Mouse (Mus musculus): ENCODE measurements around the gene Fam189a1. TPM values are rescaled to one million over a fixed set of nuclear protein-coding genes. Genes with fewer than 3 reads are reported as not detected.
A peak's percentile ranks its signal among the peaks of the same experiment; 100 is the strongest.

Gene Fam189a1
- polyA plus RNA-seq, 1 experiment from 2014 or later = 0.65 TPM

GRCm38 (mm10) chr7:64880415-64880814 is 276.0 kb downstream of the Fam189a1 start:
- 85% methylated on average over 5 of the region's 5 CpGs for WGBS
- no peak overlapping the region for H3K9ac ChIP-seq (ENCODE audit: low read depth, low read length)
- no peaks in the 10 kb centered on the region for H3K27me3 ChIP-seq (ENCODE audit: control insufficient read depth, insufficient read depth, low read length)
- H3K4me1 ChIP-seq (ENCODE audit: control insufficient read depth, insufficient read depth, low read length) = no peaks in the 10 kb centered on the region
- no peak overlapping the region for H3K4me2 ChIP-seq (replicated peaks; ENCODE audit: low read depth, low read length)
- H3K9me3 ChIP-seq (ENCODE audit: control insufficient read depth, low read length) = no peaks in the 10 kb centered on the region
- no peaks in the 10 kb centered on the region for H3K36me3 ChIP-seq (ENCODE audit: control insufficient read depth, insufficient read depth, low read length)
- ATAC-seq (ENCODE audit: low FRiP score, low TSS enrichment) = no peak
- no peak overlapping the region for H3K27ac ChIP-seq (ENCODE audit: low read depth, low read length)
- no peak overlapping the region for H3K4me3 ChIP-seq (ENCODE audit: low read length)

- 81% methylated on average over 4 of the region's 4 CpGs for WGBS
- no peaks in the 10 kb centered on the region for H3K9me3 ChIP-seq (ENCODE audit: control insufficient read depth, low read length)
- ATAC-seq (ENCODE audit: low FRiP score, low TSS enrichment) = no peak
Observed at GRCm38 (mm10) chr7:64874941-64875340, 281.4 kb downstream of the Fam189a1 start.

GRCm38 (mm10) chr7:64873266-64873665 is 283.1 kb downstream of the Fam189a1 start:
- H3K4me2 ChIP-seq (replicated peaks; ENCODE audit: low read depth, low read length) = peak overlapping the region; percentile 41
- 41% methylated on average over 11 of the region's 11 CpGs for WGBS
- peaks cover 10% of the 10 kb centered on the region for H3K4me1 ChIP-seq (ENCODE audit: control insufficient read depth, insufficient read depth, low read length)
- ATAC-seq (ENCODE audit: low FRiP score, low TSS enrichment) = no peak
- no peaks in the 10 kb centered on the region for H3K27me3 ChIP-seq (ENCODE audit: control insufficient read depth, insufficient read depth, low read length)
- H3K9ac ChIP-seq (ENCODE audit: low read depth, low read length) = peak overlapping the region; percentile 88; the same call in 1 of the 2 replicates
- no peak overlapping the region for H3K27ac ChIP-seq (ENCODE audit: low read depth, low read length)
- H3K9me3 ChIP-seq (ENCODE audit: control insufficient read depth, low read length) = no peaks in the 10 kb centered on the region
- peak overlapping the region; percentile 86 for H3K4me3 ChIP-seq (ENCODE audit: low read length)
- H3K36me3 ChIP-seq (ENCODE audit: control insufficient read depth, insufficient read depth, low read length) = no peaks in the 10 kb centered on the region

More at GRCm38 (mm10) chr7:64874941-64875340, 281.4 kb downstream of the Fam189a1 start:
- H3K27ac ChIP-seq (ENCODE audit: low read depth, low read length) = no peak overlapping the region
- H3K9ac ChIP-seq (ENCODE audit: low read depth, low read length) = no peak overlapping the region
- no peak overlapping the region for H3K4me2 ChIP-seq (replicated peaks; ENCODE audit: low read depth, low read length)
- no peaks in the 10 kb centered on the region for H3K36me3 ChIP-seq (ENCODE audit: control insufficient read depth, insufficient read depth, low read length)
- peaks cover 10% of the 10 kb centered on the region for H3K4me1 ChIP-seq (ENCODE audit: control insufficient read depth, insufficient read depth, low read length)
- no peak overlapping the region for H3K4me3 ChIP-seq (ENCODE audit: low read length)
- no peaks in the 10 kb centered on the region for H3K27me3 ChIP-seq (ENCODE audit: control insufficient read depth, insufficient read depth, low read length)

- Histone ChIP-seq H3K4me2 (replicated peaks; ENCODE audit: low read depth, low read length) (peak within 1 kb of the TSS; percentile 85), H3K27ac (ENCODE audit: low read depth, low read length) (peak within 1 kb of the TSS; percentile 84), H3K4me1 (ENCODE audit: control insufficient read depth, insufficient read depth, low read length) (peaks cover 10% of the 10 kb centered on the region), H3K9ac (ENCODE audit: low read depth, low read length) (peak within 1 kb of the TSS; percentile 88), H3K27me3 (ENCODE audit: control insufficient read depth, insufficient read depth, low read length) (no peaks in the 10 kb centered on the region), H3K9me3 (ENCODE audit: control insufficient read depth, low read length) (no peaks in the 10 kb centered on the region), H3K4me3 (ENCODE audit: low read length) (peak within 1 kb of the TSS; percentile 86), H3K36me3 (ENCODE audit: control insufficient read depth, insufficient read depth, low read length) (no peaks in the 10 kb centered on the region)
- WGBS = under 1% methylated on average over 54 of the region's 57 CpGs
- ATAC-seq (ENCODE audit: low FRiP score, low TSS enrichment) = peak; percentile 97
Observed at GRCm38 (mm10) chr7:64872743-64873241, 283.6 kb downstream of the Fam189a1 start, which contains the start of gene Nsmce3. TSS of gene Nsmce3 (minus strand) at chr7:64872997.

GRCm38 (mm10) chr7:64871987-64872742 is 284.2 kb downstream of the Fam189a1 start:
- peak; percentile 73 for ATAC-seq (ENCODE audit: low FRiP score, low TSS enrichment)
- 1% methylated on average over 33 of the region's 33 CpGs for WGBS
- Histone ChIP-seq H3K9me3 (ENCODE audit: control insufficient read depth, low read length) (no peaks in the 10 kb centered on the region), H3K4me2 (replicated peaks; ENCODE audit: low read depth, low read length) (peak overlapping the region; percentile 85), H3K27ac (ENCODE audit: low read depth, low read length) (peak overlapping the region; percentile 84), H3K9ac (ENCODE audit: low read depth, low read length) (peak overlapping the region; percentile 88), H3K4me1 (ENCODE audit: control insufficient read depth, insufficient read depth, low read length) (peaks cover 10% of the 10 kb centered on the region), H3K36me3 (ENCODE audit: control insufficient read depth, insufficient read depth, low read length) (no peaks in the 10 kb centered on the region), H3K4me3 (ENCODE audit: low read length) (peak overlapping the region; percentile 86), H3K27me3 (ENCODE audit: control insufficient read depth, insufficient read depth, low read length) (no peaks in the 10 kb centered on the region)

- no peaks in the 10 kb centered on the region for H3K36me3 ChIP-seq (ENCODE audit: control insufficient read depth, insufficient read depth, low read length)
- no peaks in the 10 kb centered on the region for H3K9me3 ChIP-seq (ENCODE audit: control insufficient read depth, low read length)
- no peak overlapping the region for H3K9ac ChIP-seq (ENCODE audit: low read depth, low read length)
- 61% methylated on average over 6 of the region's 6 CpGs for WGBS
- H3K27me3 ChIP-seq (ENCODE audit: control insufficient read depth, insufficient read depth, low read length) = no peaks in the 10 kb centered on the region
- H3K4me2 ChIP-seq (replicated peaks; ENCODE audit: low read depth, low read length) = no peak overlapping the region
- no peak for ATAC-seq (ENCODE audit: low FRiP score, low TSS enrichment)
- no peak overlapping the region for H3K27ac ChIP-seq (ENCODE audit: low read depth, low read length)
- peaks cover 10% of the 10 kb centered on the region for H3K4me1 ChIP-seq (ENCODE audit: control insufficient read depth, insufficient read depth, low read length)
- no peak overlapping the region for H3K4me3 ChIP-seq (ENCODE audit: low read length)
Observed at GRCm38 (mm10) chr7:64869549-64870065, 286.8 kb downstream of the Fam189a1 start.

GRCm38 (mm10) chr7:64863538-64863937 is 292.8 kb downstream of the Fam189a1 start:
- Histone ChIP-seq H3K4me2 (replicated peaks; ENCODE audit: low read depth, low read length) (no peak overlapping the region), H3K9me3 (ENCODE audit: control insufficient read depth, low read length) (no peaks in the 10 kb centered on the region), H3K27ac (ENCODE audit: low read depth, low read length) (no peak overlapping the region), H3K27me3 (ENCODE audit: control insufficient read depth, insufficient read depth, low read length) (no peaks in the 10 kb centered on the region), H3K4me1 (ENCODE audit: control insufficient read depth, insufficient read depth, low read length) (no peaks in the 10 kb centered on the region), H3K4me3 (ENCODE audit: low read length) (no peak overlapping the region), H3K9ac (ENCODE audit: low read depth, low read length) (no peak overlapping the region), H3K36me3 (ENCODE audit: control insufficient read depth, insufficient read depth, low read length) (no peaks in the 10 kb centered on the region)
- no peak for ATAC-seq (ENCODE audit: low FRiP score, low TSS enrichment)
- WGBS = 82% methylated on average over 3 of the region's 3 CpGs

GRCm38 (mm10) chr7:64862978-64863377 is 293.4 kb downstream of the Fam189a1 start:
- 89% methylated on average over 3 of the region's 3 CpGs for WGBS
- H3K4me1 ChIP-seq (ENCODE audit: control insufficient read depth, insufficient read depth, low read length) = no peaks in the 10 kb centered on the region

GRCm38 (mm10) chr7:64856526-64857082 is 299.8 kb downstream of the Fam189a1 start:
- Histone ChIP-seq H3K36me3 (ENCODE audit: control insufficient read depth, insufficient read depth, low read length) (no peaks in the 10 kb centered on the region), H3K27ac (ENCODE audit: low read depth, low read length) (no peak overlapping the region), H3K27me3 (ENCODE audit: control insufficient read depth, insufficient read depth, low read length) (no peaks in the 10 kb centered on the region), H3K4me3 (ENCODE audit: low read length) (no peak overlapping the region), H3K4me2 (replicated peaks; ENCODE audit: low read depth, low read length) (no peak overlapping the region), H3K9me3 (ENCODE audit: control insufficient read depth, low read length) (no peaks in the 10 kb centered on the region), H3K9ac (ENCODE audit: low read depth, low read length) (no peak overlapping the region), H3K4me1 (ENCODE audit: control insufficient read depth, insufficient read depth, low read length) (no peaks in the 10 kb centered on the region)
- WGBS = 79% methylated on average over 12 of the region's 12 CpGs
- no peak for ATAC-seq (ENCODE audit: low FRiP score, low TSS enrichment)

More at GRCm38 (mm10) chr7:64862978-64863377, 293.4 kb downstream of the Fam189a1 start:
- Histone ChIP-seq H3K9me3 (ENCODE audit: control insufficient read depth, low read length) (no peaks in the 10 kb centered on the region), H3K36me3 (ENCODE audit: control insufficient read depth, insufficient read depth, low read length) (no peaks in the 10 kb centered on the region), H3K4me3 (ENCODE audit: low read length) (no peak overlapping the region), H3K27me3 (ENCODE audit: control insufficient read depth, insufficient read depth, low read length) (no peaks in the 10 kb centered on the region), H3K4me2 (replicated peaks; ENCODE audit: low read depth, low read length) (no peak overlapping the region), H3K27ac (ENCODE audit: low read depth, low read length) (no peak overlapping the region), H3K9ac (ENCODE audit: low read depth, low read length) (no peak overlapping the region)
- ATAC-seq (ENCODE audit: low FRiP score, low TSS enrichment) = no peak
